ENCODE assay signal across 27 mouse cellular contexts in genomic region chr11:116732536-116732935, GRCm38 (mm10). TPM values are rescaled to one million over a fixed set of nuclear protein-coding genes. Genes with fewer than 3 reads are reported as not detected.
DNase-seq lines count a peak whose midpoint lies in the region; ATAC-seq and TF ChIP-seq lines count a peak whose summit lies in the region.
"Had no signal": no experiment of that assay in that cellular context is flagged by ENCODE, and none has a peak within 500 bp of the region (broad histone marks: within the 10 kb centered on the region; RNA-seq: fewer than 3 reads in every experiment).

No protein-coding gene starts in this region.

- H3K4me1 ChIP-seq in liver, adult 2 months (ENCODE audit: control insufficient read depth, insufficient read depth, low read length) = no peaks in the 10 kb centered on the region
- no peaks in the 10 kb centered on the region for H3K4me1 ChIP-seq in liver, embryonic 12.5 days
- H3K4me1 ChIP-seq: embryonic facial prominence, embryonic 12.5 days; forebrain, embryonic 15.5 days; heart, embryonic 12.5 days; hindbrain, embryonic 10.5 days had no signal

- DNase-seq in liver, adult 2 months (ENCODE audit: extremely low read depth, low read depth, low spot score) = peak; percentile 61
- DNase-seq in lung, postnatal 36 days = peak; percentile 17
- no peak for DNase-seq in lung, postnatal 25 days (ENCODE audit: low spot score)
- DNase-seq in NIH3T3 (ENCODE audit: low read depth) = peak; percentile 10
- no peak for DNase-seq in right cerebral cortex, adult 18-20 months
- DNase-seq in spleen, postnatal 10 days (ENCODE audit: low spot score in 2 of 2) = no peak
- DNase-seq: adrenal gland, postnatal 10 days; B cell, adult 2 months; cerebellum, adult 11 months; cerebellum, adult 9-10 months; cerebellum, postnatal 25 days; gastrocnemius, postnatal 10 days; heart, adult 18-20 months had no signal

- H3K9ac ChIP-seq in liver, adult 2 months (ENCODE audit: low read depth, low read length) = no peak overlapping the region
- H3K9ac ChIP-seq in liver, embryonic 12.5 days = no peak overlapping the region
- H3K9ac ChIP-seq: embryonic facial prominence, embryonic 12.5 days; forebrain, embryonic 15.5 days; heart, embryonic 12.5 days; hindbrain, embryonic 14.5 days had no signal

- no peak overlapping the region for H3K27ac ChIP-seq in liver, adult 2 months (replicated peaks; ENCODE audit: insufficient read depth, low read depth, low read length)
- H3K27ac ChIP-seq in liver, embryonic 12.5 days = no peak overlapping the region
- H3K27ac ChIP-seq: embryonic facial prominence, embryonic 12.5 days; forebrain, embryonic 15.5 days; hindbrain, embryonic 10.5 days; hindbrain, embryonic 14.5 days had no signal

- no peaks in the 10 kb centered on the region for H3K79me2 ChIP-seq in liver, adult 2 months (ENCODE audit: control insufficient read depth, insufficient read depth, low read length)

- no peak for ATAC-seq in liver, embryonic 12.5 days
- ATAC-seq: CD4-positive, CD25-positive, alpha-beta regulatory T cell, adult 4 months; forebrain, embryonic 15.5 days had no signal

- WGBS in liver, adult 2 months = 44% methylated on average over 4 of the region's 4 CpGs
- WGBS in liver, embryonic 12.5 days (ENCODE audit: insufficient replicate concordance) = 57% methylated on average over 4 of the region's 4 CpGs

- TF ChIP-seq CTCF in liver, adult 2 months (IDR thresholded peaks at IDR 0.05; ENCODE audit: low read depth, low read length) = no peak

- H3K9me3 ChIP-seq in liver, embryonic 12.5 days (replicated peaks) = no peaks in the 10 kb centered on the region
- H3K9me3 ChIP-seq: forebrain, embryonic 15.5 days; G1E had no signal

- no peak for TF ChIP-seq POLR2A in liver, adult 2 months (IDR thresholded peaks at IDR 0.05; ENCODE audit: extremely low read depth, insufficient read depth, low read length)

- no peaks in the 10 kb centered on the region for H3K36me3 ChIP-seq in liver, adult 2 months (ENCODE audit: control insufficient read depth, insufficient read depth, low read length)
- H3K36me3 ChIP-seq in liver, embryonic 12.5 days = no peaks in the 10 kb centered on the region
- H3K36me3 ChIP-seq: embryonic facial prominence, embryonic 12.5 days; forebrain, embryonic 15.5 days; G1E; heart, embryonic 12.5 days; hindbrain, embryonic 10.5 days had no signal

- H3K27me3 ChIP-seq in liver, adult 2 months (ENCODE audit: control insufficient read depth, insufficient read depth, low read length) = no peaks in the 10 kb centered on the region
- no peaks in the 10 kb centered on the region for H3K27me3 ChIP-seq in liver, embryonic 12.5 days (replicated peaks)
- H3K27me3 ChIP-seq: embryonic facial prominence, embryonic 12.5 days; forebrain, embryonic 15.5 days; heart, embryonic 12.5 days had no signal

- no peak overlapping the region for H3K4me3 ChIP-seq in liver, adult 2 months (ENCODE audit: insufficient read depth, low read depth, low read length)
- H3K4me3 ChIP-seq in liver, embryonic 12.5 days = no peak overlapping the region
- H3K4me3 ChIP-seq: embryonic facial prominence, embryonic 12.5 days; forebrain, embryonic 15.5 days; heart, embryonic 12.5 days; hindbrain, embryonic 10.5 days had no signal

- H3K4me2 ChIP-seq in liver, embryonic 12.5 days = no peak overlapping the region
- H3K4me2 ChIP-seq: embryonic facial prominence, embryonic 12.5 days; forebrain, embryonic 15.5 days; heart, embryonic 12.5 days; hindbrain, embryonic 14.5 days had no signal

RNA-seq across cellular contexts. Expression of gene St6galnac1, which starts 42.8 kb away (rescaled TPM):
- not detected in 2 replicates for total RNA-seq in liver, adult 2 months (2014; rRNA removed)
- polyA plus RNA-seq in liver, adult 2 months (2012; rRNA removed) = not detected in 2 replicates
- polyA plus RNA-seq in liver, embryonic 12.5 days (2016; fragmentation: Nextera tagmentation; extraction: Ambion mirVana) = not detected in 2 replicates
- total RNA-seq: gastrocnemius, postnatal 10 days; gastrocnemius, postnatal 4 days; heart, adult 18-20 months; heart, postnatal 25 days had no signal
- polyA plus RNA-seq: brain, embryonic 14.5 days; embryonic facial prominence, embryonic 12.5 days; forebrain, embryonic 11.5 days; forebrain, embryonic 15.5 days; frontal cortex, adult 2 months; G1E; heart, embryonic 12.5 days; heart, embryonic 16.5 days; hindbrain, embryonic 10.5 days; hindbrain, embryonic 14.5 days had no signal

Comparison
In these comparisons a context has a peak if more than half of its experiments do, and no peak if none do; other contexts are left out.
1. DNase-seq: peak in liver, adult 2 months (single experiment), lung, postnatal 36 days (single experiment) and NIH3T3 (single experiment); none in lung, postnatal 25 days (single experiment), right cerebral cortex, adult 18-20 months (single experiment) and spleen, postnatal 10 days (0 of 2).